In genomic region chr10:107943859-107944258, GRCm38 (mm10) we compare ENCODE assay signal across 21 mouse cellular contexts. TPM values are rescaled to one million over a fixed set of nuclear protein-coding genes. Genes with fewer than 3 reads are reported as not detected.
DNase-seq lines count a peak whose midpoint lies in the region; ATAC-seq and TF ChIP-seq lines count a peak whose summit lies in the region.
"Had no signal": no experiment of that assay in that cellular context is flagged by ENCODE, and none has a peak within 500 bp of the region (broad histone marks: within the 10 kb centered on the region; RNA-seq: fewer than 3 reads in every experiment).

No protein-coding gene starts in this region.

- no peak overlapping the region for H3K9ac ChIP-seq in lung, postnatal 0 days (replicated peaks; ENCODE audit: low read depth)
- H3K9ac ChIP-seq: embryonic facial prominence, embryonic 12.5 days; forebrain, embryonic 15.5 days; heart, embryonic 12.5 days; hindbrain, embryonic 14.5 days had no signal

- peak; percentile 32 for DNase-seq in lung, postnatal 0 days (ENCODE audit: low spot score)
- no peak for DNase-seq in lung, postnatal 10 days
- peak; percentile 23 for DNase-seq in Muller cell, postnatal 12 days (ENCODE audit: inconsistent ontology term)
- no peak for DNase-seq in ovary, postnatal 10 days (ENCODE audit: low spot score)
- no peak for DNase-seq in heart, embryonic 10.5 days (ENCODE audit: low spot score)
- DNase-seq: adrenal gland, adult 8-10 months; B cell, adult 2 months; cerebellum, adult 11 months; cerebellum, adult 8-10 months; cerebellum, postnatal 14 days; gastrocnemius, postnatal 36 days; heart, adult 18-20 months had no signal

- H3K27ac ChIP-seq in lung, postnatal 0 days (ENCODE audit: low read length) = no peak overlapping the region
- H3K27ac ChIP-seq in heart, embryonic 10.5 days = no peak overlapping the region
- H3K27ac ChIP-seq: embryonic facial prominence, embryonic 12.5 days; forebrain, embryonic 15.5 days; hindbrain, embryonic 10.5 days; hindbrain, embryonic 14.5 days had no signal

- H3K36me3 ChIP-seq in lung, postnatal 0 days (ENCODE audit: insufficient read depth, low read length) = no peaks in the 10 kb centered on the region
- no peaks in the 10 kb centered on the region for H3K36me3 ChIP-seq in heart, embryonic 10.5 days
- H3K36me3 ChIP-seq: embryonic facial prominence, embryonic 12.5 days; forebrain, embryonic 15.5 days; heart, embryonic 12.5 days; hindbrain, embryonic 10.5 days had no signal

- no peak overlapping the region for H3K4me2 ChIP-seq in lung, postnatal 0 days (replicated peaks; ENCODE audit: low read depth, low read length)
- H3K4me2 ChIP-seq: embryonic facial prominence, embryonic 12.5 days; forebrain, embryonic 15.5 days; heart, embryonic 12.5 days; hindbrain, embryonic 14.5 days had no signal

- no peaks in the 10 kb centered on the region for H3K4me1 ChIP-seq in lung, postnatal 0 days (ENCODE audit: insufficient read depth, low read depth, low read length)
- peaks cover 7% of the 10 kb centered on the region; the same call in 1 of the 2 replicates for H3K4me1 ChIP-seq in heart, embryonic 10.5 days
- H3K4me1 ChIP-seq: embryonic facial prominence, embryonic 12.5 days; forebrain, embryonic 15.5 days; hindbrain, embryonic 10.5 days had no signal

- no peaks in the 10 kb centered on the region for H3K9me3 ChIP-seq in lung, postnatal 0 days (ENCODE audit: low read length)
- no peaks in the 10 kb centered on the region for H3K9me3 ChIP-seq in heart, embryonic 10.5 days
- H3K9me3 ChIP-seq: embryonic facial prominence, embryonic 12.5 days; forebrain, embryonic 15.5 days; heart, embryonic 12.5 days; hindbrain, embryonic 10.5 days had no signal

- no peak for TF ChIP-seq CTCF in lung, postnatal 0 days (IDR thresholded peaks at IDR 0.05)

- H3K27me3 ChIP-seq in lung, postnatal 0 days (replicated peaks; ENCODE audit: insufficient read depth, low read length) = no peaks in the 10 kb centered on the region
- no peaks in the 10 kb centered on the region for H3K27me3 ChIP-seq in heart, embryonic 10.5 days (ENCODE audit: insufficient read depth, poor library complexity, severe bottlenecking)
- H3K27me3 ChIP-seq: embryonic facial prominence, embryonic 12.5 days; forebrain, embryonic 15.5 days; heart, embryonic 12.5 days had no signal

- no peak overlapping the region for H3K4me3 ChIP-seq in lung, postnatal 0 days (ENCODE audit: low read depth, low read length)
- no peak overlapping the region for H3K4me3 ChIP-seq in heart, embryonic 10.5 days
- H3K4me3 ChIP-seq: embryonic facial prominence, embryonic 12.5 days; forebrain, embryonic 15.5 days; heart, embryonic 12.5 days; hindbrain, embryonic 10.5 days had no signal

- 64% methylated on average over 3 of the region's 3 CpGs for WGBS in lung, postnatal 0 days
- WGBS in heart, embryonic 10.5 days = 73% methylated on average over 3 of the region's 3 CpGs

- TF ChIP-seq EP300 in lung, postnatal 0 days (IDR thresholded peaks at IDR 0.05) = no peak

- no peak for ATAC-seq in lung, postnatal 0 days
- peak; percentile 40 for ATAC-seq in megakaryocyte progenitor cell, adult 5-6 weeks (replicated peaks; ENCODE audit: poor library complexity)
- ATAC-seq: CD4-positive, CD25-positive, alpha-beta regulatory T cell, adult 4 months; forebrain, embryonic 15.5 days had no signal

RNA-seq across cellular contexts. Expression of gene Otogl, which starts 31.9 kb away (rescaled TPM):
- polyA plus RNA-seq in lung, postnatal 0 days (2015; fragmentation: Nextera tagmentation; extraction: Ambion mirVana) = 0.01 and 0.02 TPM in 2 replicates
- 2.9 and 3.3 TPM in 2 replicates for total RNA-seq in megakaryocyte progenitor cell, adult 5-6 weeks (2015)
- 1.5 and 2.0 TPM in 2 replicates for total RNA-seq in megakaryocyte progenitor cell, adult 5-6 weeks (2017)
- polyA plus RNA-seq in heart, embryonic 10.5 days (2016; fragmentation: Nextera tagmentation; extraction: Ambion mirVana) = 0.06 and 0.10 TPM in 2 replicates
- total RNA-seq: gastrocnemius, postnatal 36 days; MEL had no signal
- polyA plus RNA-seq: CD4-positive, CD25-positive, alpha-beta regulatory T cell, adult 4 months; forebrain, embryonic 11.5 days had no signal

Comparison
In these comparisons a context has a peak if more than half of its experiments do, and no peak if none do; other contexts are left out.
1. DNase-seq: peak in lung, postnatal 0 days (single experiment) and Muller cell, postnatal 12 days (single experiment); none in lung, postnatal 10 days (single experiment), ovary, postnatal 10 days (single experiment) and heart, embryonic 10.5 days (single experiment).